Mouse (Mus musculus) gastrocnemius, adult 2 months (tissue): ENCODE measurements at regions not wholly inside any gene's neighbourhood (a gene's known extent, or its start where the extent isn't known, plus 50 kb on each side); places are given as distances from the start of the nearest gene placed in this dataset.

Source experiments
- DNase-seq: peaks from one replicate; pipeline ENCODE4 v3.0.0; 2022
- H3K27ac ChIP-seq: fragments of 200-600 bp; 2 replicates; pipeline ENCODE4 v1.8.1; 2022; ENCODE audit warnings: mild to moderate bottlenecking
- H3K4me3 ChIP-seq: fragments of 200-600 bp; 2 replicates; pipeline ENCODE4 v1.8.1; 2022; ENCODE audit warnings: mild to moderate bottlenecking, moderate library complexity
- CTCF ChIP-seq: fragments of 200-600 bp; IDR thresholded peaks from 2 replicates; pipeline ENCODE4 v1.8.1; 2022; ENCODE audit warnings: antibody characterized with exemption, mild to moderate bottlenecking, moderate library complexity
- intact Hi-C: fragments of 180-260 bp; cut with DNase I; formaldehyde crosslinking; loops from one replicate; pipeline ENCODE4 v1.15.1; 2025

- intact Hi-C loops, result no loop called here
- no peak for DNase-seq
- Histone ChIP-seq H3K27ac (no peak overlapping the region), H3K4me3 (no peak overlapping the region)
- no peak for TF ChIP-seq CTCF
These were observed 190.1 kb upstream of the Cdyl start for GRCm38 (mm10) chr13:35469361-35470198.

GRCm38 (mm10) chr13:35478226-35478625 lies 181.4 kb upstream of the Cdyl start:
- H3K4me3 ChIP-seq, result no peak overlapping the region
- no peak overlapping the region for H3K27ac ChIP-seq
- no peak for DNase-seq
- no peak for TF ChIP-seq CTCF
- intact Hi-C loops, result no loop called here

GRCm38 (mm10) chr13:35482340-35482739 lies 177.3 kb upstream of the Cdyl start:
- no peak for TF ChIP-seq CTCF

GRCm38 (mm10) chr13:35486125-35486524 lies 173.5 kb upstream of the Cdyl start:
- no peak for TF ChIP-seq CTCF
- intact Hi-C loops, result no loop called here
- H3K27ac ChIP-seq, result no peak overlapping the region
- no peak overlapping the region for H3K4me3 ChIP-seq
- no peak for DNase-seq

More at GRCm38 (mm10) chr13:35482340-35482739, 177.3 kb upstream of the Cdyl start:
- no peak for DNase-seq
- intact Hi-C loops, result no loop called here
- Histone ChIP-seq H3K27ac (no peak overlapping the region), H3K4me3 (no peak overlapping the region)

- no peak overlapping the region for H3K4me3 ChIP-seq
- no peak for DNase-seq
- H3K27ac ChIP-seq, result no peak overlapping the region
- intact Hi-C loops, result loop anchor here (5.0 kb wide), 2 partner anchors 123 to 243 kb away; no protein-coding TSS in a partner anchor
- no peak for TF ChIP-seq CTCF
These were observed 159.9 kb upstream of the Cdyl start for GRCm38 (mm10) chr13:35499776-35500175.

- intact Hi-C loops, result loop anchor here (5.0 kb wide), 2 partner anchors 121 to 241 kb away; no protein-coding TSS in a partner anchor
- no peak for TF ChIP-seq CTCF
- DNase-seq, result no peak
- Histone ChIP-seq H3K4me3 (no peak overlapping the region), H3K27ac (no peak overlapping the region)
These were observed 158.7 kb upstream of the Cdyl start for GRCm38 (mm10) chr13:35500891-35501290.

- peak; percentile 25 for DNase-seq
- intact Hi-C loops, result loop anchor here (5.0 kb wide), 2 partner anchors 121 to 241 kb away; no protein-coding TSS in a partner anchor
- TF ChIP-seq CTCF, result no peak
- Histone ChIP-seq H3K4me3 (no peak overlapping the region), H3K27ac (peak overlapping the region; percentile 28; the same call in 1 of the 2 replicates)
These were observed 158.1 kb upstream of the Cdyl start for GRCm38 (mm10) chr13:35501351-35502146.

GRCm38 (mm10) chr13:35502147-35502522 lies 157.5 kb upstream of the Cdyl start:
- Histone ChIP-seq H3K4me3 (no peak overlapping the region), H3K27ac (peak overlapping the region; percentile 28; the same call in 1 of the 2 replicates)
- intact Hi-C loops, result loop anchor here (5.0 kb wide), 2 partner anchors 120 to 240 kb away; no protein-coding TSS in a partner anchor
- peak; percentile 31 for DNase-seq
- no peak for TF ChIP-seq CTCF

- Histone ChIP-seq H3K27ac (no peak overlapping the region), H3K4me3 (peak overlapping the region; percentile 34; the same call in 1 of the 2 replicates)
- peak; percentile 82 for DNase-seq
- intact Hi-C loops, result loop anchor here (5.0 kb wide), 2 partner anchors 119 to 239 kb away; no protein-coding TSS in a partner anchor
- no peak for TF ChIP-seq CTCF
These were observed 156.2 kb upstream of the Cdyl start for GRCm38 (mm10) chr13:35503362-35503821.

GRCm38 (mm10) chr13:35507195-35507594 lies 152.4 kb upstream of the Cdyl start:
- DNase-seq, result peak; percentile 36
- Histone ChIP-seq H3K4me3 (no peak overlapping the region), H3K27ac (no peak overlapping the region)
- TF ChIP-seq CTCF, result no peak
- intact Hi-C loops, result no loop called here

GRCm38 (mm10) chr13:35512029-35512507 lies 147.6 kb upstream of the Cdyl start:
- no peak for TF ChIP-seq CTCF
- Histone ChIP-seq H3K4me3 (no peak overlapping the region), H3K27ac (no peak overlapping the region)
- intact Hi-C loops, result no loop called here
- DNase-seq, result no peak

GRCm38 (mm10) chr13:35513120-35513519 lies 146.5 kb upstream of the Cdyl start:
- TF ChIP-seq CTCF, result no peak
- intact Hi-C loops, result no loop called here
- DNase-seq, result no peak
- H3K27ac ChIP-seq, result no peak overlapping the region
- H3K4me3 ChIP-seq, result no peak overlapping the region
